Mouse (Mus musculus): ENCODE measurements around the gene Ppfia2.

DNA sequence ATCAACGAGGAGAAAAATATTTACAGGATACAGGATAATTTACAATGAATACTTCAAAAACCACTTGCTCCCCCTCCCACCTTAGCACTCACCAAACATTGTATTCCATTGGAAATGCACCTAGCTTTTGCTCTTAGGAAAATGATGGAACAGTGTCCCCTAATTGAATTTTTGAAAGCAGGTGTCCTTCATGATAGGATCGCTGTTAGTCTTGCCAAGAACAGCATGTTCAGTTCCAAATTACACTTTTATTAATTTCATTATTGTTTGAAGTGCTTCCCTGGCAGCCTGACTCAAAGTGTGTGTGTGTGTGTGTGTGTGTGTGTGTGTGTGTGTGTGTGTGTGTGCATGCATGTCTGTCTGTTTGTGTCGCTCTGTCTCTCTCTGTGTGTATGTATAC lies 140.1 kb downstream of the Ppfia2 start:
- TF ChIP-seq POLR2A (IDR thresholded peaks at IDR 0.05; ENCODE audit: control insufficient read depth, low read depth, low read length) (no peak), CTCF (IDR thresholded peaks at IDR 0.05; ENCODE audit: control insufficient read depth, insufficient read depth, insufficient replicate concordance, low read depth, low read length) (no peak)

Measured in testis, adult 2 months (tissue).